Mouse (Mus musculus): ENCODE results near the gene Gm12216. TPM values are rescaled to one million over a fixed set of nuclear protein-coding genes. Genes with fewer than 3 reads are reported as not detected.

The Gm12216 gene
- polyA plus RNA-seq, 1 experiment = 2.8 TPM

- TF ChIP-seq CTCF (IDR thresholded peaks at IDR 0.05; ENCODE audit: low read depth, low read length) = peak; percentile 47
- TF ChIP-seq EP300 (IDR thresholded peaks at IDR 0.05; ENCODE audit: insufficient read depth, low read depth, low read length) = no peak
- H3K4me1 ChIP-seq (ENCODE audit: control insufficient read depth, insufficient read depth, low read length) = no peaks in the 10 kb centered on the region
- no peak overlapping the region for H3K4me3 ChIP-seq (ENCODE audit: low read depth, low read length)
- H3K27me3 ChIP-seq (ENCODE audit: control insufficient read depth, insufficient read depth, low read length, poor library complexity, severe bottlenecking) = no peaks in the 10 kb centered on the region
- no peak overlapping the region for H3K9ac ChIP-seq (ENCODE audit: low read depth, poor library complexity, severe bottlenecking)
- H3K36me3 ChIP-seq (ENCODE audit: control insufficient read depth, insufficient read depth, low read length, poor library complexity, severe bottlenecking) = no peaks in the 10 kb centered on the region
- no peaks in the 10 kb centered on the region for H3K9me3 ChIP-seq (replicated peaks; ENCODE audit: control insufficient read depth, insufficient read depth, low read length, poor library complexity, severe bottlenecking)
- no peak overlapping the region for H3K27ac ChIP-seq (ENCODE audit: insufficient read depth, low read length)
Measured at GRCm38 (mm10) chr11:53737573-53737946, 121.5 kb downstream of the Gm12216 start.

GRCm38 (mm10) chr11:53736771-53737572 lies 122.1 kb downstream of the Gm12216 start:
- H3K27me3 ChIP-seq (ENCODE audit: control insufficient read depth, insufficient read depth, low read length, poor library complexity, severe bottlenecking) = no peaks in the 10 kb centered on the region
- no peak overlapping the region for H3K27ac ChIP-seq (ENCODE audit: insufficient read depth, low read length)
- TF ChIP-seq POLR2A (IDR thresholded peaks at IDR 0.05; ENCODE audit: insufficient read depth, low read length) = no peak
- peak; percentile 85 for TF ChIP-seq CTCF (IDR thresholded peaks at IDR 0.05; ENCODE audit: low read depth, low read length)
- H3K9ac ChIP-seq (ENCODE audit: low read depth, poor library complexity, severe bottlenecking) = no peak overlapping the region
- H3K9me3 ChIP-seq (replicated peaks; ENCODE audit: control insufficient read depth, insufficient read depth, low read length, poor library complexity, severe bottlenecking) = no peaks in the 10 kb centered on the region
- no peaks in the 10 kb centered on the region for H3K36me3 ChIP-seq (ENCODE audit: control insufficient read depth, insufficient read depth, low read length, poor library complexity, severe bottlenecking)
- no peaks in the 10 kb centered on the region for H3K4me1 ChIP-seq (ENCODE audit: control insufficient read depth, insufficient read depth, low read length)
- H3K4me3 ChIP-seq (ENCODE audit: low read depth, low read length) = no peak overlapping the region

DNA sequence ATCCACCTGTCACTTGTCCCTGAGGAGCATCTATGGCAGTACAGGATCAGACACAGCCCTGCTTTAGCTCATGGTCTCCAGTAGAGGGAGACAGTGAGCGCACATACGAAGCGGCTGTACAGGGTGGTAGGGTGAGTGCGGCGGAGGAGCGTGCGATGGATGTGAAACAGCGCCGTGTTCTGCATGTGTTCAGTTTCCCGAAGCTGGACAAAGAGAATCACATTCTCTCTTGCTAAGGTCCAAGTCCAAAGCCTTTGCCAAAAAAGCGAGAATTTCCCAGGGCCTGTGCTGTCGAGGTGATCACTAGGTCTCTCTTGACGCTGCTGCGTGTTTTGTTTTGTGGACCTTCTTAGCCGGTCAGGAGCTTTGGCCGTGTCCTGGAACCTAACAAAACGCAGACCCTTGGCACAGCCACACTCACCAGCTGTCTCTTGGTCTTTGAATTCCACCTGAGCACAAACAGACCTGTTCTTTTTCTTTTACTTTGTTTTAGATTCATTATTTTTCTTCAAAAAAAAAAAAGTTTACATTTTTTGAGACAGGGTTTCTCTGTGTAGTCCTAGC lies 123.3 kb downstream of the Gm12216 start:
- 0 out of 2 replicates have a peak overlapping the region, but pooled peaks have one; percentile 21 for H3K4me3 ChIP-seq (ENCODE audit: low read depth, low read length)
- no peaks in the 10 kb centered on the region for H3K27me3 ChIP-seq (ENCODE audit: control insufficient read depth, insufficient read depth, low read length, poor library complexity, severe bottlenecking)
- no peak overlapping the region for H3K27ac ChIP-seq (ENCODE audit: insufficient read depth, low read length)
- H3K9ac ChIP-seq (ENCODE audit: low read depth, poor library complexity, severe bottlenecking) = no peak overlapping the region
- H3K4me1 ChIP-seq (ENCODE audit: control insufficient read depth, insufficient read depth, low read length) = no peaks in the 10 kb centered on the region
- H3K9me3 ChIP-seq (replicated peaks; ENCODE audit: control insufficient read depth, insufficient read depth, low read length, poor library complexity, severe bottlenecking) = no peaks in the 10 kb centered on the region
- no peaks in the 10 kb centered on the region for H3K36me3 ChIP-seq (ENCODE audit: control insufficient read depth, insufficient read depth, low read length, poor library complexity, severe bottlenecking)
- peak; percentile 43; the same call in 1 of the 2 replicates for TF ChIP-seq EP300 (IDR thresholded peaks at IDR 0.05; ENCODE audit: insufficient read depth, low read depth, low read length)
- TF ChIP-seq CTCF (IDR thresholded peaks at IDR 0.05; ENCODE audit: low read depth, low read length) = peak; percentile 98
- TF ChIP-seq POLR2A (IDR thresholded peaks at IDR 0.05; ENCODE audit: insufficient read depth, low read length) = no peak

DNA sequence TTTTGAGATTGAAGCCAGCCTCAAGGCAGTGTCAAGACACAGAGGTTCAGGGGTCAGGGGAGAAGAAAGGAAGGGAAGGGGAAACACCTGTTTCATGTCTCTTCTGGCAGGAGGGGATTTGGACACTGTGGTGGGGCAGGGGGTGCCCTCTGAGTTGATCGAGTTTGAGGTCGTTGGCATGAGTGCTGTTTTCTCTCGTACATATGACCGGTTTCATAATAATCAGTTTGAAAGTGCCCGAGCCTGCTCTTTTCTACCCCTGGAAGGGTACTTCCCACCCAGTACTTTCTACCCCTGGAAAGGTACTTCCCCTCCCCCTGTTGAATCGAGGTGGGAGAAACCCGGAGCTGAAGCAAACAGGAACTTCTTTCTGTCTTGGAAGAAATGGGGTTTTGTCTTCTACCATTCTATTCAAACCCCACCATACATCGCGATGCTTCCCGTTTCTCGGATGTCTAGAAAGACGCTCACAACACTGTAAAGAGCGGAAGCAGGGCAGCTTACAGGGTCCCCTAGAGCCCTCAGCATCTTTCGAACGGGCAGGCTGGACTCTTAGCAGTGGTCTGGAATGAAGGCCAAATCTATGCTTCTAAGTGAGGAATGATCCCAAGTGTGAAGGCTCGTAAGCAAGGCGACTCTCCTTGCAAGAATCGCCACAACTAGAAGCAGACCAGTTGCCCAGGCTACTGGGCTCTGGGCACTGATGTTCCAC lies 123.9 kb downstream of the Gm12216 start:
- no peak for TF ChIP-seq POLR2A (IDR thresholded peaks at IDR 0.05; ENCODE audit: insufficient read depth, low read length)
- TF ChIP-seq CTCF (IDR thresholded peaks at IDR 0.05; ENCODE audit: low read depth, low read length) = no peak
- TF ChIP-seq EP300 (IDR thresholded peaks at IDR 0.05; ENCODE audit: insufficient read depth, low read depth, low read length) = no peak
- no peaks in the 10 kb centered on the region for H3K9me3 ChIP-seq (replicated peaks; ENCODE audit: control insufficient read depth, insufficient read depth, low read length, poor library complexity, severe bottlenecking)
- no peak overlapping the region for H3K27ac ChIP-seq (ENCODE audit: insufficient read depth, low read length)
- H3K9ac ChIP-seq (ENCODE audit: low read depth, poor library complexity, severe bottlenecking) = no peak overlapping the region
- no peak overlapping the region for H3K4me3 ChIP-seq (ENCODE audit: low read depth, low read length)
- no peaks in the 10 kb centered on the region for H3K36me3 ChIP-seq (ENCODE audit: control insufficient read depth, insufficient read depth, low read length, poor library complexity, severe bottlenecking)
- H3K27me3 ChIP-seq (ENCODE audit: control insufficient read depth, insufficient read depth, low read length, poor library complexity, severe bottlenecking) = no peaks in the 10 kb centered on the region
- H3K4me1 ChIP-seq (ENCODE audit: control insufficient read depth, insufficient read depth, low read length) = no peaks in the 10 kb centered on the region

- Histone ChIP-seq H3K27ac (ENCODE audit: insufficient read depth, low read length) (no peak overlapping the region), H3K9ac (ENCODE audit: low read depth, poor library complexity, severe bottlenecking) (no peak overlapping the region), H3K27me3 (ENCODE audit: control insufficient read depth, insufficient read depth, low read length, poor library complexity, severe bottlenecking) (no peaks in the 10 kb centered on the region), H3K9me3 (replicated peaks; ENCODE audit: control insufficient read depth, insufficient read depth, low read length, poor library complexity, severe bottlenecking) (no peaks in the 10 kb centered on the region), H3K36me3 (ENCODE audit: control insufficient read depth, insufficient read depth, low read length, poor library complexity, severe bottlenecking) (no peaks in the 10 kb centered on the region), H3K4me1 (ENCODE audit: control insufficient read depth, insufficient read depth, low read length) (no peaks in the 10 kb centered on the region), H3K4me3 (ENCODE audit: low read depth, low read length) (no peak overlapping the region)
- TF ChIP-seq EP300 (IDR thresholded peaks at IDR 0.05; ENCODE audit: insufficient read depth, low read depth, low read length) = no peak
- no peak for TF ChIP-seq CTCF (IDR thresholded peaks at IDR 0.05; ENCODE audit: low read depth, low read length)
- no peak for TF ChIP-seq POLR2A (IDR thresholded peaks at IDR 0.05; ENCODE audit: insufficient read depth, low read length)
Measured at GRCm38 (mm10) chr11:53734431-53734830, 124.6 kb downstream of the Gm12216 start.

DNA sequence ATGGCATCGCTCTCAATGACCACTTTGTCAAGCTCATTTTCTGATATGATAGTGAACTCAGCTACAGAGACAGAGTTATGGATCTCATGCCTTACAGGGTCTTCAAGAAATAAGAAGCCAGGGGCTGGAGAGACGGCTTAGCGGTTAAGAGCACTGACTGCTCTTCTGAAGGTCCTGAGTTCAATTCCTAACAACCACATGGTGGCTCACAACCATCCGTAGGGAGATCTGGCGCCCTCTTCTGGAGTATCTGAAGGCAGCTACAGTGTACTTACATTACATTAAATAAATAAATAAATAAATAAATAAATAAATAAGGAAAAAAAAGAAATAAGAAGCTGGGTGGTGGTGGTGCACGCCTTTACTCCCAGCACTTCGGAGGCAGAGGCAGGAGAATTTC lies 125.2 kb downstream of the Gm12216 start:
- Histone ChIP-seq H3K4me3 (ENCODE audit: low read depth, low read length) (no peak overlapping the region), H3K36me3 (ENCODE audit: control insufficient read depth, insufficient read depth, low read length, poor library complexity, severe bottlenecking) (no peaks in the 10 kb centered on the region), H3K9me3 (replicated peaks; ENCODE audit: control insufficient read depth, insufficient read depth, low read length, poor library complexity, severe bottlenecking) (no peaks in the 10 kb centered on the region), H3K27ac (ENCODE audit: insufficient read depth, low read length) (no peak overlapping the region), H3K9ac (ENCODE audit: low read depth, poor library complexity, severe bottlenecking) (no peak overlapping the region), H3K4me1 (ENCODE audit: control insufficient read depth, insufficient read depth, low read length) (no peaks in the 10 kb centered on the region), H3K27me3 (ENCODE audit: control insufficient read depth, insufficient read depth, low read length, poor library complexity, severe bottlenecking) (no peaks in the 10 kb centered on the region)
- no peak for TF ChIP-seq EP300 (IDR thresholded peaks at IDR 0.05; ENCODE audit: insufficient read depth, low read depth, low read length)
- TF ChIP-seq CTCF (IDR thresholded peaks at IDR 0.05; ENCODE audit: low read depth, low read length) = no peak
- no peak for TF ChIP-seq POLR2A (IDR thresholded peaks at IDR 0.05; ENCODE audit: insufficient read depth, low read length)

Other genes starting within 250 kb of the Gm12216 start
- not detected in 2 replicates for gene Il4, start 240.6 kb downstream of the Gm12216 start, polyA plus RNA-seq (2011; ENCODE audit: insufficient read depth, insufficient read length, low read depth, missing spikeins)
- not detected in 2 replicates for gene Il13, start 224.6 kb downstream of the Gm12216 start, polyA plus RNA-seq (2011; ENCODE audit: insufficient read depth, insufficient read length, low read depth, missing spikeins)
- gene Rad50, start 151.9 kb downstream of the Gm12216 start, polyA plus RNA-seq (2011; ENCODE audit: insufficient read depth, insufficient read length, low read depth, missing spikeins) = 64.8 and 73.2 TPM in 2 replicates
- gene Il5, start 138.5 kb downstream of the Gm12216 start, polyA plus RNA-seq (2011; ENCODE audit: insufficient read depth, insufficient read length, low read depth, missing spikeins) = not detected in 2 replicates
- gene Irf1, start 89.2 kb downstream of the Gm12216 start, polyA plus RNA-seq (2011; ENCODE audit: insufficient read depth, insufficient read length, low read depth, missing spikeins) = 75.7 and 90.3 TPM in 2 replicates
- gene Gm17334, start 86.1 kb downstream of the Gm12216 start, polyA plus RNA-seq (2011; ENCODE audit: insufficient read depth, insufficient read length, low read depth, missing spikeins) = not detected in 2 replicates
- gene Slc22a5, start 32.4 kb upstream of the Gm12216 start, polyA plus RNA-seq (2011; ENCODE audit: insufficient read depth, insufficient read length, low read depth, missing spikeins) = 7.0 and 7.7 TPM in 2 replicates
- gene Slc22a21, start 121.1 kb upstream of the Gm12216 start, polyA plus RNA-seq (2011; ENCODE audit: insufficient read depth, insufficient read length, low read depth, missing spikeins) = 2.9 and 3.0 TPM in 2 replicates
- 0.41 TPM in 1 of 2 replicates, not detected in the other for gene Slc22a4, start 168.8 kb upstream of the Gm12216 start, polyA plus RNA-seq (2011; ENCODE audit: insufficient read depth, insufficient read length, low read depth, missing spikeins)
- 8.7 and 13.0 TPM in 2 replicates for gene Pdlim4, start 209.8 kb upstream of the Gm12216 start, polyA plus RNA-seq (2011; ENCODE audit: insufficient read depth, insufficient read length, low read depth, missing spikeins)
- 16.6 and 25.5 TPM in 2 replicates for gene P4ha2, start 240.8 kb upstream of the Gm12216 start, polyA plus RNA-seq (2011; ENCODE audit: insufficient read depth, insufficient read length, low read depth, missing spikeins)